Comparison of ENCODE assay signal across 8 mouse cellular contexts in the genomic region with DNA sequence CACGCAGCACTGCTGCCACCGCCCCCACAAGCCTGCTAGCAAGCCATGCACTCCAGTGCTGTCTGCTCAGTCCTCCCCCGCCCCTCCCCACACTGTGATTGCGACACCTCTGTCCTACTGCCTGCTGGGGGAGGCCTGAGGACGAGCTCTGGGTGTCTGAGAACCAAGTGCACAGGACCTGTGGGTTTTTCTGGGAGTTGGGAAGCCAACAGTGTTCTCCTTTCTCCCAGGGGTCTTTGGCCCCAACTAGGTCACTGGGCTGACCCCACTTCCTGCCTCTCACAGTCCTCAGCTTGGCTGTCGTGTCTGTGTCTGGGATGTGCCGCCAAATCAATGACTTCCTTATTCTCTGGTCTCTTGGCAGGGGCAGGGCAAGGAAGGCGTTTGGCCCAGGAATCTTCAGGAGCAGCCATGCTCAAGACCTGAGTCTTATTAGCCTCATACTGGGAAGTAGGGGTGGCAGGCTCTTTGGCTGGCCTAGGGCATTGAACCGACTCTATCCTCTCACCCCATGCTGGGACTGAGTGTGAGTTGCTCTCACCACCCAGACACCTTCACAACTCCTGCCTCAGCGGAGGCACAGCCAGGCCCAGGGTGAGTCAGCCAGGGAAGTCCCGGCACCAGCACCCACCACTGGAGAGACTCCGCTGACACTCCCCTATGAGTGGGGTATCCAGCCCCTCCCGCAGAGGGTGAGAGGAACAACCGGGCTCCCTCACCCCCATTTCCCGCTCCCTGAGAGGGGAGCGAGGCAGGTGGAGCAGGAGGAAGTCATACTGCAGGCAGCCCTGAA. TPM values are rescaled to one million over a fixed set of nuclear protein-coding genes. Genes with fewer than 3 reads are reported as not detected.
DNase-seq lines count a peak whose midpoint lies in the region; ATAC-seq and TF ChIP-seq lines count a peak whose summit lies in the region.

No protein-coding gene starts in this region.

- H3K27me3 ChIP-seq in kidney, embryonic 14.5 days (ENCODE audit: control insufficient read depth, insufficient read depth, low read length) = no peaks in the 10 kb centered on the region
- H3K27me3 ChIP-seq in E14TG2a.4 (ENCODE audit: insufficient read depth, low read length) = peaks cover 40% of the 10 kb centered on the region
- peaks cover 29% of the 10 kb centered on the region for H3K27me3 ChIP-seq in liver, embryonic 12.5 days (replicated peaks)

- 52% methylated on average over 16 of the region's 16 CpGs for WGBS in kidney, embryonic 14.5 days
- WGBS in liver, embryonic 12.5 days (ENCODE audit: insufficient replicate concordance) = 41% methylated on average over 16 of the region's 16 CpGs

- no peak overlapping the region for H3K4me3 ChIP-seq in kidney, embryonic 14.5 days (ENCODE audit: low read length)
- H3K4me3 ChIP-seq in E14TG2a.4 (replicated peaks; ENCODE audit: low read length) = peak overlapping the region; percentile 35
- no peak overlapping the region for H3K4me3 ChIP-seq in liver, embryonic 12.5 days

- TF ChIP-seq CTCF in E14TG2a.4 (conservative IDR thresholded peaks at IDR 0.05; ENCODE audit: low read length) = no peak

- H3K9ac ChIP-seq in kidney, embryonic 14.5 days (ENCODE audit: low read depth, low read length) = 0 out of 2 replicates have a peak overlapping the region, but pooled peaks have one; percentile 5
- H3K9ac ChIP-seq in liver, embryonic 12.5 days = no peak overlapping the region

- no peak overlapping the region for H3K4me2 ChIP-seq in kidney, embryonic 14.5 days (replicated peaks; ENCODE audit: low read depth, low read length)
- H3K4me2 ChIP-seq in liver, embryonic 12.5 days = 0 out of 2 replicates have a peak overlapping the region, but pooled peaks have one; percentile 5

- no peaks in the 10 kb centered on the region for H3K36me3 ChIP-seq in kidney, embryonic 14.5 days (ENCODE audit: control insufficient read depth, insufficient read depth, low read length)
- no peaks in the 10 kb centered on the region for H3K36me3 ChIP-seq in E14TG2a.4 (ENCODE audit: insufficient read depth, low read length)
- no peaks in the 10 kb centered on the region for H3K36me3 ChIP-seq in liver, embryonic 12.5 days

- 0 out of 2 replicates have a peak overlapping the region, but pooled peaks have one; percentile 24 for H3K27ac ChIP-seq in kidney, embryonic 14.5 days (ENCODE audit: low read depth, low read length)
- H3K27ac ChIP-seq in liver, embryonic 12.5 days = no peak overlapping the region

- no peaks in the 10 kb centered on the region for H3K9me3 ChIP-seq in kidney, embryonic 14.5 days (ENCODE audit: control insufficient read depth, low read length)
- H3K9me3 ChIP-seq in E14TG2a.4 (ENCODE audit: low read length) = peaks cover 15% of the 10 kb centered on the region; the same call in 1 of the 2 replicates
- H3K9me3 ChIP-seq in liver, embryonic 12.5 days (replicated peaks) = no peaks in the 10 kb centered on the region

- peaks cover 49% of the 10 kb centered on the region for H3K4me1 ChIP-seq in kidney, embryonic 14.5 days (ENCODE audit: control insufficient read depth, insufficient read depth, low read length)
- peaks cover 51% of the 10 kb centered on the region for H3K4me1 ChIP-seq in E14TG2a.4 (replicated peaks; ENCODE audit: low read depth, low read length)
- peaks cover 36% of the 10 kb centered on the region for H3K4me1 ChIP-seq in liver, embryonic 12.5 days

- no peak for DNase-seq in kidney, adult 9 months
- DNase-seq in gastrocnemius, postnatal 25 days = peak; percentile 80
- DNase-seq in testis, postnatal 10 days (ENCODE audit: low spot score) = no peak

- peak; percentile 33; the same call in 1 of the 2 replicates for ATAC-seq in kidney, embryonic 14.5 days (ENCODE audit: low FRiP score, low TSS enrichment)
- ATAC-seq in liver, embryonic 12.5 days = peak; percentile 58
- no peak for ATAC-seq in megakaryocyte-erythroid progenitor cell, adult 5-6 weeks (replicated peaks; ENCODE audit: low FRiP score, low TSS enrichment, poor library complexity, severe bottlenecking)
- ATAC-seq in inflammation-experienced regulatory T-cells, adult 6 months = no peak

RNA-seq across cellular contexts. Expression of a gene that starts 14.3 kb away (rescaled TPM):
- polyA plus RNA-seq in kidney, embryonic 14.5 days (2014; fragmentation: Nextera tagmentation; extraction: Ambion mirVana) = 2.2 and 3.0 TPM in 2 replicates
- total RNA-seq in gastrocnemius, postnatal 25 days (2021) = 1 to 10 TPM; 4.0 to 6.7 TPM
- 0.55 and 0.56 TPM in 2 replicates for polyA plus RNA-seq in liver, embryonic 12.5 days (2016; fragmentation: Nextera tagmentation; extraction: Ambion mirVana)
- not detected in 2 replicates for total RNA-seq in megakaryocyte-erythroid progenitor cell, adult 5-6 weeks (2014; fragmentation: Nextera tagmentation)
- total RNA-seq in megakaryocyte-erythroid progenitor cell, adult 5-6 weeks (2017) = not detected in 2 replicates
- polyA plus RNA-seq in inflammation-experienced regulatory T-cells, adult 6 months (2017; shearing (Covaris generic)) = under 1 TPM in 1 of 3 experiments, not detected in 2; 0.11 TPM

RNA-seq across cellular contexts. Expression of a gene that starts 49.8 kb away (rescaled TPM):
- polyA plus RNA-seq in kidney, embryonic 14.5 days (2014; fragmentation: Nextera tagmentation; extraction: Ambion mirVana) = 3.9 and 6.4 TPM in 2 replicates
- total RNA-seq in gastrocnemius, postnatal 25 days (2021) = not detected
- 6.6 TPM in 2 replicates for polyA plus RNA-seq in liver, embryonic 12.5 days (2016; fragmentation: Nextera tagmentation; extraction: Ambion mirVana)
- not detected in 2 replicates for total RNA-seq in megakaryocyte-erythroid progenitor cell, adult 5-6 weeks (2014; fragmentation: Nextera tagmentation)
- not detected in 2 replicates for total RNA-seq in megakaryocyte-erythroid progenitor cell, adult 5-6 weeks (2017)
- polyA plus RNA-seq in inflammation-experienced regulatory T-cells, adult 6 months (2017; shearing (Covaris generic)) = not detected

Comparison
In these comparisons a context has a peak if more than half of its experiments do, and no peak if none do; other contexts are left out.
1. ATAC-seq: peak in kidney, embryonic 14.5 days (single experiment) and liver, embryonic 12.5 days (single experiment); none in megakaryocyte-erythroid progenitor cell, adult 5-6 weeks (single experiment) and inflammation-experienced regulatory T-cells, adult 6 months (single experiment).